8 mouse cellular contexts compared by ENCODE assay signal in the genomic region with DNA sequence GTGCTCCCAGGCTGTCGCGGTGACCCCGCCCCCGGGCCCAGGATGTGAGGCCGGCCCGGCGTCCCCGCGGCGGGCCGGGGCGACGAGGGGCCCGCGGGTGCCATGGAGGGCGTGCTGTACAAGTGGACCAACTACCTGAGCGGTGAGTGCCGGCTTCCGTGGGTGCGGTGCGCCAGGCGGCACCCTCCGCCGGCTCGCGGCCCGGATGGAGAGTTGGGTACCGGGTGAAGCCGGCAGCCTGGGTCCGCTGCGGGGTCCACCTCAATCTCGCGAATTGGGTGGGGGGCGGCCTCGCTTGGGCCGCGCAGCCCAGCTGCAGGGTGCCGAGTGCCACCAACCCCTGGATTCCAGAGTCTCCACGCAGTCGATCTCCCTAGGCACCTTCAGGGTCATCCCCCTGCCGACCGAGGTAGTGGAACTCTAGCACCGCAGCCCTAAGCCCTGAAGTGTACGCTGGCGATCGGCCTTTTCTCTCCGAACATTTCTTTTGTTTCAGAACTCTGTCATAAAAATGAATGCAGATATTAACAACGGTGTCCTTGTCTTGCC. TPM values are rescaled to one million over a fixed set of nuclear protein-coding genes. Genes with fewer than 3 reads are reported as not detected.
DNase-seq lines count a peak whose midpoint lies in the region; ATAC-seq and TF ChIP-seq lines count a peak whose summit lies in the region.

No protein-coding gene starts in this region.

- no peak for ATAC-seq in hindbrain, postnatal 0 days
- peak; percentile 61 for ATAC-seq in neural tube, embryonic 12.5 days (ENCODE audit: low FRiP score, low read depth)

- peaks cover 7% of the 10 kb centered on the region; the same call in 1 of the 2 replicates for H3K4me1 ChIP-seq in brown adipose tissue, adult 24 weeks (ENCODE audit: control insufficient read depth, insufficient read depth, insufficient read length, low read length)
- H3K4me1 ChIP-seq in hindbrain, postnatal 0 days (ENCODE audit: insufficient read depth, low read length), result peaks cover 12% of the 10 kb centered on the region; the same call in 1 of the 2 replicates
- peaks cover 20% of the 10 kb centered on the region for H3K4me1 ChIP-seq in neural tube, embryonic 12.5 days

- H3K9ac ChIP-seq in hindbrain, postnatal 0 days (replicated peaks; ENCODE audit: low read length), result peak overlapping the region; percentile 87
- H3K9ac ChIP-seq in neural tube, embryonic 12.5 days, result peak overlapping the region; percentile 90

- no peaks in the 10 kb centered on the region for H3K36me3 ChIP-seq in hindbrain, postnatal 0 days (ENCODE audit: insufficient read depth, low read length)
- no peaks in the 10 kb centered on the region for H3K36me3 ChIP-seq in neural tube, embryonic 12.5 days

- no peaks in the 10 kb centered on the region for H3K9me3 ChIP-seq in hindbrain, postnatal 0 days (ENCODE audit: low read length)
- no peaks in the 10 kb centered on the region for H3K9me3 ChIP-seq in neural tube, embryonic 12.5 days

- H3K27ac ChIP-seq in left cerebral cortex, adult 2 months, result peak overlapping the region; percentile 68
- peak overlapping the region; percentile 16 for H3K27ac ChIP-seq in brown adipose tissue, adult 24 weeks (replicated peaks; ENCODE audit: low read depth, low read length)
- H3K27ac ChIP-seq in hindbrain, postnatal 0 days, result peak overlapping the region; percentile 64; the same call in 1 of the 2 replicates
- H3K27ac ChIP-seq in neural tube, embryonic 12.5 days, result peak overlapping the region; percentile 38; the same call in 1 of the 2 replicates

- peak overlapping the region; percentile 92 for H3K4me2 ChIP-seq in hindbrain, postnatal 0 days (ENCODE audit: low read depth, low read length)
- H3K4me2 ChIP-seq in neural tube, embryonic 12.5 days (replicated peaks), result peak overlapping the region; percentile 79

- TF ChIP-seq CTCF in left cerebral cortex, adult 2 months (IDR thresholded peaks at IDR 0.05), result no peak
- TF ChIP-seq CTCF in hindbrain, postnatal 0 days (IDR thresholded peaks at IDR 0.05; ENCODE audit: low read depth), result 0 out of 2 replicates have a peak, but pooled peaks have one; percentile 12

- intact Hi-C loops in left cerebral cortex, adult 2 months (cut with DNase I), result loop anchor here (5.0 to 10.0 kb wide), 2 partner anchors 397 to 439 kb away; partner anchors contain the start of genes Gars and Ggct
- intact Hi-C loops in left cerebral cortex, postnatal 4 days (cut with DNase I), result loop anchor here (10.0 kb wide), 3 partner anchors 89 to 569 kb away; partner anchors contain the start of gene Mturn

- DNase-seq in left cerebral cortex, adult 2 months (ENCODE audit: extremely low spot score in 1 of 2, low spot score in 2 of 2), result no peak
- no peak for DNase-seq in left cerebral cortex, postnatal 4 days
- no peak for DNase-seq in hindbrain, postnatal 0 days (ENCODE audit: low spot score)
- no peak for DNase-seq in yolk sac, embryonic 10.5 days (ENCODE audit: low spot score)
- no peak for DNase-seq in adrenal gland, postnatal 10 days
- DNase-seq in layer of hippocampus, postnatal 10 days (ENCODE audit: low spot score in 2 of 2), result no peak

- WGBS in hindbrain, postnatal 0 days, result under 1% methylated on average over 44 of the region's 48 CpGs
- WGBS in neural tube, embryonic 12.5 days, result 1% methylated on average over 48 of the region's 48 CpGs

- peak overlapping the region; percentile 87 for H3K4me3 ChIP-seq in left cerebral cortex, adult 2 months
- H3K4me3 ChIP-seq in brown adipose tissue, adult 24 weeks (ENCODE audit: insufficient read depth, low read depth, low read length), result peak overlapping the region; percentile 88
- H3K4me3 ChIP-seq in hindbrain, postnatal 0 days (ENCODE audit: low read length), result peak overlapping the region; percentile 97
- peak overlapping the region; percentile 88 for H3K4me3 ChIP-seq in neural tube, embryonic 12.5 days

- no peaks in the 10 kb centered on the region for H3K27me3 ChIP-seq in hindbrain, postnatal 0 days (ENCODE audit: insufficient read depth, low read length)
- no peaks in the 10 kb centered on the region for H3K27me3 ChIP-seq in neural tube, embryonic 12.5 days (replicated peaks)

RNA-seq across cellular contexts. Expression of gene Plekha8, which starts 0.5 kb away (rescaled TPM):
- total RNA-seq in left cerebral cortex, adult 2 months (2021), result 10 to 100 TPM; 11.0 to 11.6 TPM
- 10 to 100 TPM; 13.5 to 14.8 TPM for total RNA-seq in left cerebral cortex, postnatal 4 days (2021)
- 6.5 and 8.2 TPM in 2 replicates for polyA plus RNA-seq in brown adipose tissue, adult 24 weeks (2012; ENCODE audit: insufficient read depth, insufficient read length, missing spikeins)
- total RNA-seq in hindbrain, postnatal 0 days (2014; rRNA removed), result 12.9 and 13.4 TPM in 2 replicates
- 4.8 and 4.9 TPM in 2 replicates for polyA plus RNA-seq in hindbrain, postnatal 0 days (2015; fragmentation: Nextera tagmentation; extraction: Ambion mirVana)
- 13.2 and 15.0 TPM in 2 replicates for polyA plus RNA-seq in neural tube, embryonic 12.5 days (2016; fragmentation: Nextera tagmentation; extraction: Ambion mirVana)
- 10 to 100 TPM; 15.8 to 17.6 TPM for total RNA-seq in adrenal gland, postnatal 10 days (2021)
- 10 to 100 TPM in 1 of 2 experiments, 1 to 10 TPM in 1; 9.5 to 12.3 TPM for total RNA-seq in layer of hippocampus, postnatal 10 days (2021)

RNA-seq across cellular contexts. Expression of gene Fkbp14, which starts 1.7 kb away (rescaled TPM):
- total RNA-seq in left cerebral cortex, adult 2 months (2021), result 1 to 10 TPM; 9.0 to 9.2 TPM
- total RNA-seq in left cerebral cortex, postnatal 4 days (2021), result 1 to 10 TPM; 7.6 to 7.8 TPM
- polyA plus RNA-seq in brown adipose tissue, adult 24 weeks (2012; ENCODE audit: insufficient read depth, insufficient read length, missing spikeins), result 5.7 and 7.4 TPM in 2 replicates
- total RNA-seq in hindbrain, postnatal 0 days (2014; rRNA removed), result 4.9 and 5.7 TPM in 2 replicates
- 6.9 TPM in 2 replicates for polyA plus RNA-seq in hindbrain, postnatal 0 days (2015; fragmentation: Nextera tagmentation; extraction: Ambion mirVana)
- 19.6 and 20.0 TPM in 2 replicates for polyA plus RNA-seq in neural tube, embryonic 12.5 days (2016; fragmentation: Nextera tagmentation; extraction: Ambion mirVana)
- total RNA-seq in adrenal gland, postnatal 10 days (2021), result 10 to 100 TPM; 19.8 to 20.7 TPM
- 10 to 100 TPM; 10.9 to 13.1 TPM for total RNA-seq in layer of hippocampus, postnatal 10 days (2021)

RNA-seq across cellular contexts. Expression of gene Scrn1, which starts 29.1 kb away (rescaled TPM):
- total RNA-seq in left cerebral cortex, adult 2 months (2021), result 100 to 1,000 TPM; 135 to 136 TPM
- total RNA-seq in left cerebral cortex, postnatal 4 days (2021), result 100 to 1,000 TPM; 180 to 182 TPM
- 0.71 and 1.4 TPM in 2 replicates for polyA plus RNA-seq in brown adipose tissue, adult 24 weeks (2012; ENCODE audit: insufficient read depth, insufficient read length, missing spikeins)
- 117 and 121 TPM in 2 replicates for total RNA-seq in hindbrain, postnatal 0 days (2014; rRNA removed)
- 91.7 and 93.2 TPM in 2 replicates for polyA plus RNA-seq in hindbrain, postnatal 0 days (2015; fragmentation: Nextera tagmentation; extraction: Ambion mirVana)
- 88.2 and 88.7 TPM in 2 replicates for polyA plus RNA-seq in neural tube, embryonic 12.5 days (2016; fragmentation: Nextera tagmentation; extraction: Ambion mirVana)
- total RNA-seq in adrenal gland, postnatal 10 days (2021), result 10 to 100 TPM; 18.1 to 27.5 TPM
- total RNA-seq in layer of hippocampus, postnatal 10 days (2021), result 100 to 1,000 TPM; 161 to 164 TPM

Comparison
In these comparisons a context has a peak if more than half of its experiments do, and no peak if none do; other contexts are left out.
1. H3K27ac ChIP-seq: peak in every context shown above with its lines; median percentile 68 in left cerebral cortex, adult 2 months; 64 in hindbrain, postnatal 0 days; 38 in neural tube, embryonic 12.5 days; 16 in brown adipose tissue, adult 24 weeks.